Mouse (Mus musculus) spleen, adult 2 months (tissue): ENCODE data around the gene Cep70.

Experiments
- CTCF ChIP-seq: fragments of 200-500 bp; IDR thresholded peaks from 2 replicates; pipeline ENCODE4 v1.5.1; 2011; ENCODE audit warnings: mild to moderate bottlenecking, inconsistent platforms; ENCODE audit not compliant: insufficient read depth, insufficient read length, insufficient replicate concordance; ENCODE audit errors: extremely low read depth
- POLR2A ChIP-seq: fragments of 200-500 bp; IDR thresholded peaks from 2 replicates; pipeline ENCODE4 v1.6.1; 2011; ENCODE audit warnings: low read depth, low read length, inconsistent platforms

DNA sequence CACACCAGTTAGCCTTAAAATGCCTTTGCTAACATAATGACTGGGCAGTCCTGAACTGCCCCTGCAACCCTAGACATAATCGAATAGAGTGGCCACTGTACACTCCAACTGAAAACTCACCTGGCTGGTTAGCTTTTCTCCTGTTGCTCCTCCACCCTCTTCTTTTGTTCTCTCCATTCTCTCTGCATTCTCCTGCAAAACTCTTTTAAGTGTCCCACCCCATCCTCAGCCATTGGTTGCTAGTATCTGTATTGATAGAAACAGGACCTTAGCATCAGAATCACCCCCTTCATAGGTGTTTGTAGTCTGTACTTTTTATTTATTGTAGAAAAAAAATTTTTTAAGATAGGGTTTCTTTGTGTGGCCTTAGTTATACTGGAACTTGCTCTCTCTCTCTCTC, 13.0 kb downstream of the Cep70 start:
- TF ChIP-seq CTCF = no peak
- TF ChIP-seq POLR2A = no peak
